Mouse (Mus musculus): ENCODE data around the gene Pde4b.

DNA sequence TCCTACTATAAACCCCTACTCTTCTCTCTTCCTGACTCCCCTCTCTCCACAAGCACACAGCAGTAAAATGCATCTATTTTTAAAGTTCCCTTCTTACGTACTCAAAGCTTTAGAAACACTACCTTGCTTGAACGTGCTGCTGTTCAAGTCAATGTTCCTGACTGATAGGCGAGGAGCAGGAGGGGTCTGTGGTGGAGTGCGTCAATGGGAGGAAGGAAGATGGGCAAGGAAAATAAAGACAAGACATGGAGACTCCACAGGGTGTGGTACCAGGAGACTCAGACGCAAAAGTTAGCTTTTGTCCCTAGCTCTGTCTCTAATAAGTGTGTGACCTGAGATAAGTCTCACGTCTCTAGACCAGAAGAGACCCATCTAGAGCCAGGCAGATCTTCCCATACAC is 556.7 kb downstream of the Pde4b start:
- TF ChIP-seq POLR2A (IDR thresholded peaks at IDR 0.05; ENCODE audit: insufficient read length, low read depth) (no peak), TCF12 (IDR thresholded peaks at IDR 0.05; ENCODE audit: insufficient read depth, poor library complexity, severe bottlenecking) (no peak), MYOD1 (IDR thresholded peaks at IDR 0.05; ENCODE audit: control insufficient read depth in 1 of 3, insufficient read length in 2 of 3, low read depth in 2 of 3) (no peak), POLR2AphosphoS2 (IDR thresholded peaks at IDR 0.05; ENCODE audit: insufficient read length, low read depth) (no peak), MAX (IDR thresholded peaks at IDR 0.05; ENCODE audit: low read depth) (no peak), TCF3 (IDR thresholded peaks at IDR 0.05; ENCODE audit: insufficient read length, low read depth) (no peak), SRF (IDR thresholded peaks at IDR 0.05; ENCODE audit: control insufficient read depth, insufficient read length, low read depth) (no peak), USF1 (IDR thresholded peaks at IDR 0.05; ENCODE audit: low read depth) (no peak), E2F4 (IDR thresholded peaks at IDR 0.05; ENCODE audit: insufficient read depth) (no peak)

Data from myocyte (in vitro differentiated cells).